In genomic region chr2:125290197-125290965, GRCm38 (mm10) we compare ENCODE assay signal across 15 mouse cellular contexts. TPM values are rescaled to one million over a fixed set of nuclear protein-coding genes. Genes with fewer than 3 reads are reported as not detected.
DNase-seq lines count a peak whose midpoint lies in the region; ATAC-seq and TF ChIP-seq lines count a peak whose summit lies in the region.
"Had no signal": no experiment of that assay in that cellular context is flagged by ENCODE, and none has a peak within 500 bp of the region (broad histone marks: within the 10 kb centered on the region; RNA-seq: fewer than 3 reads in every experiment).

No protein-coding gene starts in this region.

- H3K9ac ChIP-seq in limb, embryonic 11.5 days (ENCODE audit: low read length): no peak overlapping the region
- H3K9ac ChIP-seq in limb, embryonic 14.5 days (ENCODE audit: low read depth, low read length, severe bottlenecking): no peak overlapping the region
- H3K9ac ChIP-seq in liver, embryonic 12.5 days: no peak overlapping the region

- H3K4me1 ChIP-seq in limb, embryonic 11.5 days (ENCODE audit: control insufficient read depth, insufficient read depth, low read length): no peaks in the 10 kb centered on the region
- H3K4me1 ChIP-seq in limb, embryonic 10.5 days: no peaks in the 10 kb centered on the region
- H3K4me1 ChIP-seq in limb, embryonic 14.5 days (ENCODE audit: control insufficient read depth, insufficient read depth, low read length): peaks cover 15% of the 10 kb centered on the region
- H3K4me1 ChIP-seq in liver, embryonic 12.5 days: no peaks in the 10 kb centered on the region

- H3K4me3 ChIP-seq in limb, embryonic 11.5 days (ENCODE audit: low read depth, low read length): no peak overlapping the region
- H3K4me3 ChIP-seq in limb, embryonic 10.5 days: no peak overlapping the region
- no peak overlapping the region for H3K4me3 ChIP-seq in limb, embryonic 14.5 days (replicated peaks; ENCODE audit: low read length)
- no peak overlapping the region for H3K4me3 ChIP-seq in liver, embryonic 12.5 days

- peak; percentile 44; the same call in 1 of the 2 replicates for ATAC-seq in limb, embryonic 11.5 days (ENCODE audit: insufficient number of reproducible peaks, low FRiP score, low TSS enrichment, low read depth)
- peak; percentile 82 for ATAC-seq in limb, embryonic 14.5 days (ENCODE audit: low FRiP score, low read depth)
- no peak for ATAC-seq in liver, embryonic 12.5 days
- ATAC-seq: inflammation-experienced regulatory T-cells, adult 6 months; lung, postnatal 0 days had no signal

- no peak overlapping the region for H3K27ac ChIP-seq in limb, embryonic 11.5 days (replicated peaks; ENCODE audit: low read depth, low read length)
- H3K27ac ChIP-seq in limb, embryonic 10.5 days: no peak overlapping the region
- H3K27ac ChIP-seq in limb, embryonic 14.5 days (replicated peaks; ENCODE audit: low read depth, low read length): no peak overlapping the region
- no peak overlapping the region for H3K27ac ChIP-seq in liver, embryonic 12.5 days

- no peak overlapping the region for H3K4me2 ChIP-seq in limb, embryonic 11.5 days (ENCODE audit: low read depth, severe bottlenecking)
- H3K4me2 ChIP-seq in limb, embryonic 14.5 days (replicated peaks; ENCODE audit: low read depth, low read length, severe bottlenecking): no peak overlapping the region
- no peak overlapping the region for H3K4me2 ChIP-seq in liver, embryonic 12.5 days
- H3K4me2 ChIP-seq: midbrain, embryonic 11.5 days had no signal

- no peaks in the 10 kb centered on the region for H3K9me3 ChIP-seq in limb, embryonic 11.5 days (ENCODE audit: control insufficient read depth, low read length)
- no peaks in the 10 kb centered on the region for H3K9me3 ChIP-seq in limb, embryonic 10.5 days (replicated peaks)
- H3K9me3 ChIP-seq in limb, embryonic 14.5 days (ENCODE audit: control insufficient read depth, low read length): no peaks in the 10 kb centered on the region
- no peaks in the 10 kb centered on the region for H3K9me3 ChIP-seq in liver, embryonic 12.5 days (replicated peaks)

- H3K27me3 ChIP-seq in limb, embryonic 11.5 days (ENCODE audit: control insufficient read depth, insufficient read depth, low read length): no peaks in the 10 kb centered on the region
- no peaks in the 10 kb centered on the region for H3K27me3 ChIP-seq in limb, embryonic 10.5 days (ENCODE audit: low read depth, poor library complexity, severe bottlenecking)
- no peaks in the 10 kb centered on the region; the same call in 1 of the 2 replicates for H3K27me3 ChIP-seq in limb, embryonic 14.5 days (ENCODE audit: control insufficient read depth, insufficient read depth, low read length)
- no peaks in the 10 kb centered on the region for H3K27me3 ChIP-seq in liver, embryonic 12.5 days (replicated peaks)

- H3K36me3 ChIP-seq in limb, embryonic 11.5 days (ENCODE audit: control insufficient read depth, insufficient read depth, low read length): no peaks in the 10 kb centered on the region
- no peaks in the 10 kb centered on the region for H3K36me3 ChIP-seq in limb, embryonic 10.5 days
- H3K36me3 ChIP-seq in limb, embryonic 14.5 days (ENCODE audit: control insufficient read depth, insufficient read depth, low read length): no peaks in the 10 kb centered on the region
- no peaks in the 10 kb centered on the region for H3K36me3 ChIP-seq in liver, embryonic 12.5 days

- 72% methylated on average over 10 of the region's 10 CpGs for WGBS in limb, embryonic 11.5 days
- WGBS in limb, embryonic 10.5 days: 86% methylated on average over 10 of the region's 10 CpGs
- 34% methylated on average over 10 of the region's 10 CpGs for WGBS in limb, embryonic 14.5 days
- 68% methylated on average over 10 of the region's 10 CpGs for WGBS in liver, embryonic 12.5 days (ENCODE audit: insufficient replicate concordance)

- DNase-seq in adrenal gland, postnatal 10 days: peak; percentile 48
- no peak for DNase-seq in adrenal gland, adult (ENCODE audit: inconsistent age in 2 of 2, low spot score in 1 of 2)
- no peak for DNase-seq in limb, embryonic 11.5 days (ENCODE audit: low spot score)
- no peak for DNase-seq in limb, embryonic 10.5 days (ENCODE audit: low spot score)
- DNase-seq in gastrocnemius, postnatal 10 days: peak; percentile 45
- peak; percentile 81 for DNase-seq in limb, embryonic 14.5 days (ENCODE audit: low spot score)
- DNase-seq in kidney, adult 11 months: no peak
- DNase-seq: cerebellum, adult 9-10 months; kidney, postnatal 14 days; layer of hippocampus, postnatal 36 days; liver had no signal

- no peak for TF ChIP-seq POLR2A in limb, embryonic 14.5 days (IDR thresholded peaks at IDR 0.05; ENCODE audit: borderline replicate concordance, extremely low read depth, insufficient read depth, insufficient read length)

RNA-seq across cellular contexts. Expression of gene Dut, which starts 43.4 kb away (rescaled TPM):
- total RNA-seq in adrenal gland, postnatal 10 days (2021): 10 to 100 TPM; 40.3 to 53.8 TPM
- polyA plus RNA-seq in limb, embryonic 11.5 days (2014; fragmentation: Nextera tagmentation; extraction: Ambion mirVana): 233 and 247 TPM in 2 replicates
- 257 and 309 TPM in 2 replicates for polyA plus RNA-seq in limb, embryonic 10.5 days (2016; fragmentation: Nextera tagmentation; extraction: Ambion mirVana)
- 10 to 100 TPM; 20.9 to 21.0 TPM for total RNA-seq in gastrocnemius, postnatal 10 days (2021)
- polyA plus RNA-seq in limb, embryonic 14.5 days (2012; rRNA removed): 74.7 and 101 TPM in 2 replicates
- 126 and 129 TPM in 2 replicates for polyA plus RNA-seq in limb, embryonic 14.5 days (2014; fragmentation: Nextera tagmentation; extraction: Ambion mirVana)
- 199 and 210 TPM in 2 replicates for polyA plus RNA-seq in liver, embryonic 12.5 days (2016; fragmentation: Nextera tagmentation; extraction: Ambion mirVana)

Comparison
In these comparisons a context has a peak if more than half of its experiments do, and no peak if none do; other contexts are left out.
1. DNase-seq: peak in adrenal gland, postnatal 10 days (single experiment), gastrocnemius, postnatal 10 days (single experiment) and limb, embryonic 14.5 days (single experiment); none in adrenal gland, adult (0 of 2), limb, embryonic 11.5 days (single experiment), limb, embryonic 10.5 days (single experiment) and kidney, adult 11 months (single experiment).